8 mouse cellular contexts compared by ENCODE assay signal in the genomic region with DNA sequence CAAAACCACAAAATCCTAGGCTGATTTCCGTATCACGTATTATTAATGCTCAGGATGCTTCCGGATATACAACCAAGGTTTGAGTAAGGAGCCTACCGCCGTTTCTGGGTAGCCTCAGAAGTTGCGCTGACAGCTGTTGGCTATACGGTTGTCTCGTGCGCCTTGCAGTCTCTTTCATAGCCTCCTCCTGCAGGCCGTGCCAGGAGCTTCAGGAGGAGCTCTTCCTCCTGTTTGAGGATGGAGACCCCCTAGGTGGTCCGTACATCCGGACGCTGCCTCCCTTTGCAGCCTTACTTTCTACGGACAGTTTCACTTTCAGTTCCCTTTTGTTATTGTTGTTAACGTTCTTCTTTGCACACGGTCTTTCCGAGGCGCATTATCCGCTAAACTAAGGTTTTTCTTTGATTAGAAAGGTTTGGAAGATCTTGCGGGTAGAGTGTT. TPM values are rescaled to one million over a fixed set of nuclear protein-coding genes. Genes with fewer than 3 reads are reported as not detected.
A peak's percentile ranks its signal among the peaks of the same experiment; 100 is the strongest.
DNase-seq lines count a peak whose midpoint lies in the region; ATAC-seq and TF ChIP-seq lines count a peak whose summit lies in the region.

No protein-coding gene starts in this region.

- no peak for TF ChIP-seq RAD21 in CH12.LX (IDR thresholded peaks at IDR 0.05; ENCODE audit: low read depth, low read length)

- peaks cover 8 to 53% of the 10 kb centered on the region in 2 experiments; a peak in 3 of 4 replicates for H3K4me1 ChIP-seq in CH12.LX (ENCODE audit: control insufficient read depth in 1 of 2, insufficient read depth in 2 of 2)
- H3K4me1 ChIP-seq in heart, embryonic 12.5 days (replicated peaks) = peaks cover 17% of the 10 kb centered on the region
- no peaks in the 10 kb centered on the region for H3K4me1 ChIP-seq in kidney, postnatal 0 days (replicated peaks; ENCODE audit: insufficient read depth, low read length)

- peak; percentile 82 for TF ChIP-seq EP300 in CH12.LX (IDR thresholded peaks at IDR 0.05; ENCODE audit: low read length)

- peak overlapping the region; percentile 87 to 88 (median 88) for H3K4me3 ChIP-seq in CH12.LX (replicated peaks in 1 of 3; ENCODE audit: low read depth in 2 of 3, low read length in 2 of 3, poor library complexity in 1 of 3)
- peak overlapping the region; percentile 83 for H3K4me3 ChIP-seq in heart, embryonic 12.5 days
- H3K4me3 ChIP-seq in kidney, postnatal 0 days (replicated peaks; ENCODE audit: low read depth, low read length) = peak overlapping the region; percentile 88

- dilution Hi-C loops in CH12.LX (cut with MboI; ENCODE audit: extremely low pct_ligation_motif_present, extremely low pct_unique_long_range_greater_than_20kb, low sequenced_read_pairs) = no loop called here

- peak overlapping the region; percentile 94 for H3K9ac ChIP-seq in CH12.LX (ENCODE audit: insufficient read depth, low read depth)
- peak overlapping the region; percentile 95 for H3K9ac ChIP-seq in heart, embryonic 12.5 days
- H3K9ac ChIP-seq in kidney, postnatal 0 days (ENCODE audit: low read depth, low read length) = peak overlapping the region; percentile 97

- no peaks in the 10 kb centered on the region for H3K9me3 ChIP-seq in CH12.LX (replicated peaks; ENCODE audit: low read length)
- no peaks in the 10 kb centered on the region for H3K9me3 ChIP-seq in heart, embryonic 12.5 days (replicated peaks)
- no peaks in the 10 kb centered on the region for H3K9me3 ChIP-seq in kidney, postnatal 0 days (replicated peaks; ENCODE audit: low read length)

- peaks cover 33% of the 10 kb centered on the region for H3K79me2 ChIP-seq in CH12.LX (replicated peaks; ENCODE audit: control insufficient read depth, extremely low read depth, insufficient read depth, poor library complexity, severe bottlenecking)

- H3K36me3 ChIP-seq in CH12.LX (replicated peaks in 1 of 2; ENCODE audit: control insufficient read depth in 1 of 2, insufficient read depth in 1 of 2, low read length in 1 of 2) = peaks cover 38 to 63% of the 10 kb centered on the region in 2 experiments
- H3K36me3 ChIP-seq in heart, embryonic 12.5 days = peaks cover 21% of the 10 kb centered on the region
- H3K36me3 ChIP-seq in kidney, postnatal 0 days (ENCODE audit: insufficient read depth, low read length) = peaks cover 16% of the 10 kb centered on the region

- peak overlapping the region; percentile 72; the same call in 1 of the 2 replicates for H3K4me2 ChIP-seq in CH12.LX (ENCODE audit: insufficient read depth, low read depth, poor library complexity, severe bottlenecking)
- peak overlapping the region; percentile 77 for H3K4me2 ChIP-seq in heart, embryonic 12.5 days
- H3K4me2 ChIP-seq in kidney, postnatal 0 days (ENCODE audit: low read length) = peak overlapping the region; percentile 77

- no peak for TF ChIP-seq POLR2A in CH12.LX (IDR thresholded peaks at IDR 0.05; ENCODE audit: low read depth, low read length)

- in situ Hi-C loops in CH12.LX (cut with MboI; ENCODE audit: low pct_ligation_motif_present, low pct_unique_long_range_greater_than_20kb, low sequenced_read_pairs) = no loop called here

- peak; percentile 86 for DNase-seq in A20 (ENCODE audit: low read depth, low spot score)
- peak; percentile 82 for DNase-seq in CH12.LX (ENCODE audit: extremely low read depth)
- DNase-seq in embryo, embryonic 10 days (ENCODE audit: low spot score) = peak; percentile 74
- DNase-seq in kidney, postnatal 0 days (ENCODE audit: low spot score) = peak; percentile 81
- peak; percentile 51 for DNase-seq in lung, postnatal 10 days
- DNase-seq in retina, embryonic 14.5 days (ENCODE audit: low spot score) = peak; percentile 62
- no peak for DNase-seq in urinary bladder, postnatal 25 days (ENCODE audit: low spot score)

- H3K27me3 ChIP-seq in CH12.LX (replicated peaks) = no peaks in the 10 kb centered on the region
- peaks cover 18% of the 10 kb centered on the region; the same call in 1 of the 2 replicates for H3K27me3 ChIP-seq in heart, embryonic 12.5 days (replicated peaks)
- no peaks in the 10 kb centered on the region for H3K27me3 ChIP-seq in kidney, postnatal 0 days (ENCODE audit: insufficient read depth, low read length)

- TF ChIP-seq CTCF in CH12.LX (conservative IDR thresholded peaks at IDR 0.05 in 1 of 2, IDR thresholded peaks at IDR 0.05 in 1 of 2; ENCODE audit: low read depth in 2 of 2, low read length in 2 of 2) = no peak
- peak; percentile 5; the same call in 1 of the 2 replicates for TF ChIP-seq CTCF in kidney, postnatal 0 days (IDR thresholded peaks at IDR 0.05; ENCODE audit: low read depth)

- 2% methylated on average over 20 of the region's 20 CpGs for WGBS in heart, embryonic 12.5 days
- WGBS in kidney, postnatal 0 days = 1% methylated on average over 20 of the region's 20 CpGs

- ATAC-seq in heart, embryonic 12.5 days (ENCODE audit: insufficient number of reproducible peaks, low FRiP score) = peak; percentile 24; the same call in 1 of the 2 replicates
- no peak for ATAC-seq in kidney, postnatal 0 days (replicated peaks; ENCODE audit: low FRiP score, low read depth)

- H3K27ac ChIP-seq in CH12.LX (ENCODE audit: insufficient read depth, low read depth) = peak overlapping the region; percentile 93
- H3K27ac ChIP-seq in heart, embryonic 12.5 days (ENCODE audit: poor library complexity, severe bottlenecking) = peak overlapping the region; percentile 85
- peak overlapping the region; percentile 90 for H3K27ac ChIP-seq in kidney, postnatal 0 days

TF ChIP-seq in CH12.LX, 34 proteins besides CTCF, POLR2A, EP300 and RAD21:
- TF ChIP-seq KAT2A (IDR thresholded peaks at IDR 0.05; ENCODE audit: insufficient replicate concordance, low read length) (no peak), MYC (IDR thresholded peaks at IDR 0.05; ENCODE audit: low read depth, low read length) (peak; percentile 57), IRF4 (IDR thresholded peaks at IDR 0.05; ENCODE audit: low read depth, low read length) (peak; percentile 99), BHLHE40 (IDR thresholded peaks at IDR 0.05; ENCODE audit: low read depth, low read length) (peak; percentile 70), NELFE (IDR thresholded peaks at IDR 0.05; ENCODE audit: low read depth, low read length) (no peak), UBTF (IDR thresholded peaks at IDR 0.05; ENCODE audit: low read depth, low read length) (no peak), HCFC1 (IDR thresholded peaks at IDR 0.05; ENCODE audit: low read depth, low read length) (0 out of 2 replicates have a peak, but pooled peaks have one; percentile 47), SIN3A (IDR thresholded peaks at IDR 0.05; ENCODE audit: low read length) (peak; percentile 87), TBP (conservative IDR thresholded peaks at IDR 0.05; ENCODE audit: low read depth, low read length) (peak; percentile 54; the same call in 1 of the 2 replicates), TCF12 (IDR thresholded peaks at IDR 0.05; ENCODE audit: low read depth, low read length) (peak; percentile 40), ETS1 (conservative IDR thresholded peaks at IDR 0.05; ENCODE audit: low read depth, low read length) (peak; percentile 72; the same call in 1 of the 2 replicates), MXI1 (IDR thresholded peaks at IDR 0.05; ENCODE audit: low read depth, low read length) (peak; percentile 67; the same call in 1 of the 2 replicates), RCOR1 (conservative IDR thresholded peaks at IDR 0.05; ENCODE audit: low read depth, low read length) (peak; percentile 42; the same call in 1 of the 2 replicates), MAX (IDR thresholded peaks at IDR 0.05; ENCODE audit: low read length) (0 out of 2 replicates have a peak, but pooled peaks have one; percentile 21), ELF1 (IDR thresholded peaks at IDR 0.05; ENCODE audit: low read depth, low read length) (peak; percentile 48)

RNA-seq across cellular contexts. Expression of a gene that starts 0.9 kb away (rescaled TPM):
- total RNA-seq in CH12.LX (2012; rRNA removed) = 59.4 and 73.7 TPM in 2 replicates
- total RNA-seq in CH12.LX (2014; rRNA removed) = 53.8 and 54.9 TPM in 2 replicates
- polyA plus RNA-seq in CH12.LX (2012; ENCODE audit: insufficient read length, low read depth) = 37.4 and 39.5 TPM in 2 replicates
- polyA plus RNA-seq in heart, embryonic 12.5 days (2016; fragmentation: Nextera tagmentation; extraction: Ambion mirVana) = 62.7 and 65.1 TPM in 2 replicates
- polyA plus RNA-seq in kidney, postnatal 0 days (2015; fragmentation: Nextera tagmentation; extraction: Ambion mirVana) = 64.0 and 73.0 TPM in 2 replicates

RNA-seq across cellular contexts. Expression of a gene that starts 6.7 kb away (rescaled TPM):
- total RNA-seq in CH12.LX (2012; rRNA removed) (2.5 and 2.6 TPM in 2 replicates), CH12.LX (2014; rRNA removed) (1.2 and 1.4 TPM in 2 replicates)
- 3.5 and 4.4 TPM in 2 replicates for polyA plus RNA-seq in CH12.LX (2012; ENCODE audit: insufficient read length, low read depth)
- 1.9 and 3.6 TPM in 2 replicates for polyA plus RNA-seq in heart, embryonic 12.5 days (2016; fragmentation: Nextera tagmentation; extraction: Ambion mirVana)
- polyA plus RNA-seq in kidney, postnatal 0 days (2015; fragmentation: Nextera tagmentation; extraction: Ambion mirVana) = 3.6 and 4.8 TPM in 2 replicates

RNA-seq across cellular contexts. Expression of a gene that starts 23.3 kb away (rescaled TPM):
- total RNA-seq in CH12.LX (2012; rRNA removed) = 70.8 and 81.4 TPM in 2 replicates
- total RNA-seq in CH12.LX (2014; rRNA removed) = 52.0 and 55.9 TPM in 2 replicates
- polyA plus RNA-seq in CH12.LX (2012; ENCODE audit: insufficient read length, low read depth) = 78.5 and 85.0 TPM in 2 replicates
- 0.30 and 0.68 TPM in 2 replicates for polyA plus RNA-seq in heart, embryonic 12.5 days (2016; fragmentation: Nextera tagmentation; extraction: Ambion mirVana)
- polyA plus RNA-seq in kidney, postnatal 0 days (2015; fragmentation: Nextera tagmentation; extraction: Ambion mirVana) = 0.83 and 0.99 TPM in 2 replicates

RNA-seq across cellular contexts. Expression of a gene that starts 25.3 kb away (rescaled TPM):
- total RNA-seq in CH12.LX (2012; rRNA removed) = 1.6 and 1.8 TPM in 2 replicates
- 0.74 and 1.3 TPM in 2 replicates for total RNA-seq in CH12.LX (2014; rRNA removed)
- 1.3 and 1.4 TPM in 2 replicates for polyA plus RNA-seq in CH12.LX (2012; ENCODE audit: insufficient read length, low read depth)
- 70.7 and 71.0 TPM in 2 replicates for polyA plus RNA-seq in heart, embryonic 12.5 days (2016; fragmentation: Nextera tagmentation; extraction: Ambion mirVana)
- polyA plus RNA-seq in kidney, postnatal 0 days (2015; fragmentation: Nextera tagmentation; extraction: Ambion mirVana) = 93.0 and 114 TPM in 2 replicates

RNA-seq across cellular contexts. Expression of a gene that starts 42.1 kb away (rescaled TPM):
- total RNA-seq in CH12.LX (2012; rRNA removed) (2.1 and 2.7 TPM in 2 replicates), CH12.LX (2014; rRNA removed) (0.22 and 0.30 TPM in 2 replicates)
- 0.49 and 0.52 TPM in 2 replicates for polyA plus RNA-seq in CH12.LX (2012; ENCODE audit: insufficient read length, low read depth)
- 0.17 and 0.52 TPM in 2 replicates for polyA plus RNA-seq in heart, embryonic 12.5 days (2016; fragmentation: Nextera tagmentation; extraction: Ambion mirVana)
- polyA plus RNA-seq in kidney, postnatal 0 days (2015; fragmentation: Nextera tagmentation; extraction: Ambion mirVana) = 3.7 and 3.8 TPM in 2 replicates

Comparison
In these comparisons a context has a peak if more than half of its experiments do, and no peak if none do; other contexts are left out.
1. RNA of a gene that starts 23.3 kb away (polyA plus RNA-seq): 78.5 to 85.0 TPM in CH12.LX; 0.83 to 0.99 TPM in kidney, postnatal 0 days and 0.30 to 0.68 TPM in heart, embryonic 12.5 days; every median in the first group is over 10 times any median in the second.
2. Peak in every context shown above with its lines, with median percentiles within 50 percentile points of each other: H3K27ac ChIP-seq, H3K4me2 ChIP-seq, H3K4me3 ChIP-seq and H3K9ac ChIP-seq.